Mouse (Mus musculus) embryonic fibroblast, embryonic 13.5 days (primary cell): ENCODE measurements around the gene Tspan9. TPM values are rescaled to one million over a fixed set of nuclear protein-coding genes. Genes with fewer than 3 reads are reported as not detected.

Source experiments
- H3K27ac ChIP-seq: 2 replicates; pipeline ENCODE4 v1.5.1; 2012; ENCODE audit warnings: low read length, control low read depth, inconsistent platforms; ENCODE audit not compliant: insufficient read depth
- H3K4me1 ChIP-seq: 2 replicates; pipeline ENCODE4 v1.6.1; 2011; ENCODE audit warnings: low read length; ENCODE audit not compliant: control insufficient read depth, insufficient read depth
- H3K4me3 ChIP-seq: 2 replicates; pipeline ENCODE4 v1.5.1; 2011; ENCODE audit warnings: mild to moderate bottlenecking, control low read depth, low read length; ENCODE audit not compliant: insufficient read depth
- CTCF ChIP-seq: IDR thresholded peaks from 2 replicates; pipeline ENCODE4 v1.5.1; 2011; ENCODE audit warnings: mild to moderate bottlenecking, control low read depth, low read length, moderate library complexity, borderline replicate concordance; ENCODE audit not compliant: insufficient read depth
- POLR2A ChIP-seq: IDR thresholded peaks from 2 replicates; pipeline ENCODE4 v1.6.1; 2011; ENCODE audit warnings: low read depth, mild to moderate bottlenecking, control low read depth, low read length, moderate library complexity
- polyA plus RNA-seq: library from polyadenylated mRNA; stranded (reverse); fragments of >200 nt; gene quantifications from 2 replicates; pipeline ENCODE4 v1.2.4, GENCODE M21; 2011; ENCODE audit warnings: low read depth; ENCODE audit not compliant: missing spikeins, insufficient read length

Tspan9 gene
- 72.2 and 113 TPM in 2 replicates for polyA plus RNA-seq

GRCm38 (mm10) chr6:128143390-128144020 lies at the start of gene Tspan9:
Tspan9 (minus strand) TSS chr6:128143594.
- Histone ChIP-seq H3K27ac (no peak within 1 kb of the TSS), H3K4me3 (peak within 1 kb of the TSS; percentile 86), H3K4me1 (no peaks in the 10 kb centered on the region; the same call in 1 of the 2 replicates)
- no peak for TF ChIP-seq CTCF
- TF ChIP-seq POLR2A: peak; percentile 60

GRCm38 (mm10) chr6:128183521-128183920 lies 40.1 kb upstream of the Tspan9 start:
- TF ChIP-seq CTCF: no peak
- TF ChIP-seq POLR2A: no peak
- Histone ChIP-seq H3K4me3 (no peak overlapping the region), H3K4me1 (no peaks in the 10 kb centered on the region), H3K27ac (no peak overlapping the region)

- no peak for TF ChIP-seq POLR2A
- TF ChIP-seq CTCF: no peak
- no peak overlapping the region for H3K27ac ChIP-seq
- H3K4me3 ChIP-seq: no peak overlapping the region
- no peaks in the 10 kb centered on the region for H3K4me1 ChIP-seq
Observed at GRCm38 (mm10) chr6:128181176-128181575, 37.8 kb upstream of the Tspan9 start.

GRCm38 (mm10) chr6:128179651-128180050 lies 36.3 kb upstream of the Tspan9 start:
- no peak overlapping the region for H3K27ac ChIP-seq
- no peak for TF ChIP-seq POLR2A
- no peak for TF ChIP-seq CTCF
- no peaks in the 10 kb centered on the region for H3K4me1 ChIP-seq
- no peak overlapping the region for H3K4me3 ChIP-seq

GRCm38 (mm10) chr6:128179247-128179646 lies 35.9 kb upstream of the Tspan9 start:
- TF ChIP-seq POLR2A (no peak), CTCF (no peak; the same call in 1 of the 2 replicates)
- H3K27ac ChIP-seq: no peak overlapping the region
- no peak overlapping the region for H3K4me3 ChIP-seq
- no peaks in the 10 kb centered on the region for H3K4me1 ChIP-seq

GRCm38 (mm10) chr6:128178681-128179080 lies 35.3 kb upstream of the Tspan9 start:
- H3K27ac ChIP-seq: no peak overlapping the region
- no peak for TF ChIP-seq POLR2A
- TF ChIP-seq CTCF: no peak
- no peaks in the 10 kb centered on the region for H3K4me1 ChIP-seq
- no peak overlapping the region for H3K4me3 ChIP-seq

GRCm38 (mm10) chr6:128168785-128169679 lies 25.6 kb upstream of the Tspan9 start:
- no peak for TF ChIP-seq POLR2A
- no peak for TF ChIP-seq CTCF
- H3K27ac ChIP-seq: no peak overlapping the region
- H3K4me3 ChIP-seq: no peak overlapping the region
- H3K4me1 ChIP-seq: no peaks in the 10 kb centered on the region

GRCm38 (mm10) chr6:128165564-128165963 lies 22.2 kb upstream of the Tspan9 start:
- H3K4me3 ChIP-seq: no peak overlapping the region
- H3K27ac ChIP-seq: no peak overlapping the region
- TF ChIP-seq CTCF: no peak
- TF ChIP-seq POLR2A: no peak
- no peaks in the 10 kb centered on the region for H3K4me1 ChIP-seq

GRCm38 (mm10) chr6:128164632-128165031 lies 21.2 kb upstream of the Tspan9 start:
- TF ChIP-seq CTCF (no peak), POLR2A (no peak)
- Histone ChIP-seq H3K4me3 (no peak overlapping the region), H3K4me1 (no peaks in the 10 kb centered on the region), H3K27ac (no peak overlapping the region)

GRCm38 (mm10) chr6:128159092-128159491 lies 15.7 kb upstream of the Tspan9 start:
- no peak for TF ChIP-seq POLR2A
- no peak for TF ChIP-seq CTCF
- no peak overlapping the region for H3K4me3 ChIP-seq
- no peak overlapping the region for H3K27ac ChIP-seq
- no peaks in the 10 kb centered on the region for H3K4me1 ChIP-seq

- no peaks in the 10 kb centered on the region for H3K4me1 ChIP-seq
- no peak for TF ChIP-seq CTCF
- no peak for TF ChIP-seq POLR2A
- no peak overlapping the region for H3K27ac ChIP-seq
- H3K4me3 ChIP-seq: no peak overlapping the region
Observed at GRCm38 (mm10) chr6:128158031-128158430, 14.6 kb upstream of the Tspan9 start.
